Mouse (Mus musculus) CD8-positive naive resting alpha-beta T cell, adult 2 months (primary cell): ENCODE measurements around the gene Zfp442.
"Not testable (repeated sequence)": the region's sequence is repeated elsewhere in the genome, so short reads cannot be mapped to it uniquely, and the experiment has no call there.

Source experiments
- DNase-seq, 2 experiments: peaks; one replicate each; pipeline ENCODE4 v3.0.0; 2022; ENCODE audit warnings: low read depth in 2 of 2, low spot score in 2 of 2

The Zfp442 gene

GRCm38 (mm10) chr2:150451180-150451919, at the start of gene Zfp442:
TSS of gene Zfp442 (minus strand) at chr2:150451486.
- DNase-seq = not testable (repeated sequence)

GRCm38 (mm10) chr2:150500124-150500973, 49.1 kb upstream of the Zfp442 start:
- not testable (repeated sequence) for DNase-seq

- no peak for DNase-seq
Measured at GRCm38 (mm10) chr2:150493031-150493430, 41.7 kb upstream of the Zfp442 start.

- peak in 1 of 2 experiments; percentile 18 for DNase-seq
Measured at GRCm38 (mm10) chr2:150484939-150485778, 33.9 kb upstream of the Zfp442 start, which contains the start of gene Zfp345. TSS of gene Zfp345 (minus strand) at chr2:150485091.

GRCm38 (mm10) chr2:150439084-150439483, 12.2 kb downstream of the Zfp442 start:
- DNase-seq = not testable (repeated sequence)

- not testable (repeated sequence) for DNase-seq
Measured at GRCm38 (mm10) chr2:150412146-150412545, 39.1 kb downstream of the Zfp442 start.

- no peak for DNase-seq
Measured at GRCm38 (mm10) chr2:150390198-150390597, 61.1 kb downstream of the Zfp442 start.

- not testable (repeated sequence) for DNase-seq
Measured at GRCm38 (mm10) chr2:150385553-150386106, 65.7 kb downstream of the Zfp442 start.

GRCm38 (mm10) chr2:150362878-150363229, 88.4 kb downstream of the Zfp442 start:
- DNase-seq = no peak

GRCm38 (mm10) chr2:150362113-150362877, 89.0 kb downstream of the Zfp442 start, which contains the start of gene 3300002I08Rik:
TSS of gene 3300002I08Rik (minus strand) at chr2:150362765.
- DNase-seq = peak; percentile 36 to 57
